Mouse (Mus musculus) B cell, adult 62 days (primary cell): Measurements from ENCODE around the gene Arhgap21. TPM values are rescaled to one million over a fixed set of nuclear protein-coding genes. Genes with fewer than 3 reads are reported as not detected.

Source experiments
- total RNA-seq: library from RNA; stranded (reverse); gene quantifications from 4 replicates; pipeline ENCODE4 v1.2.4, GENCODE M21; 2023

Gene Arhgap21
- total RNA-seq, result 19.7 to 30.1 TPM (median 25.6 TPM) in 4 replicates

GRCm38 (mm10) chr2:20968441-20969200, at the start of gene Arhgap21:
TSS of gene Arhgap21 (minus strand) at chr2:20968881.

Other genes with a start within 250 kb of the Arhgap21 start
- 1.4 to 4.9 TPM (median 2.0 TPM) in 4 replicates for gene Enkur, start 236.5 kb upstream of the Arhgap21 start, total RNA-seq
- 2.4 to 8.0 TPM (median 5.6 TPM) in 4 replicates for gene Thnsl1, start 236.8 kb upstream of the Arhgap21 start, total RNA-seq